Mouse (Mus musculus) stomach, postnatal 0 days (tissue): ENCODE data around the gene Hist2h2bb. TPM values are rescaled to one million over a fixed set of nuclear protein-coding genes. Genes with fewer than 3 reads are reported as not detected.
A peak's percentile ranks its signal among the peaks of the same experiment; 100 is the strongest.

ENCODE experiments used
- ATAC-seq: fragments of 200-750 bp; cut with Nextera tagmentation; 2 replicates; pipeline ENCODE4 v1.8.0; 2017; ENCODE audit not compliant: low FRiP score, low TSS enrichment
- DNase-seq: peaks from one replicate; pipeline ENCODE4 v3.0.0-alpha.2; 2016; ENCODE audit warnings: low spot score
- H3K27ac ChIP-seq: fragments of 300-500 bp; sonication (generic); replicated peaks from 2 replicates; pipeline ENCODE4 v1.5.1; 2014; ENCODE audit warnings: mild to moderate bottlenecking, control low read depth
- H3K27me3 ChIP-seq: fragments of 300-500 bp; sonication (generic); 2 replicates; pipeline ENCODE4 v1.6.1; 2014; ENCODE audit warnings: low read length; ENCODE audit not compliant: control insufficient read depth, insufficient read depth
- H3K36me3 ChIP-seq: fragments of 300-500 bp; sonication (generic); 2 replicates; pipeline ENCODE4 v1.6.1; 2014; ENCODE audit warnings: low read length, mixed read lengths; ENCODE audit not compliant: control insufficient read depth, insufficient read depth
- H3K4me1 ChIP-seq: fragments of 300-500 bp; sonication (generic); replicated peaks from 2 replicates; pipeline ENCODE4 v1.6.1; 2014; ENCODE audit warnings: antibody characterized with exemption; ENCODE audit not compliant: control insufficient read depth, insufficient read depth
- H3K4me2 ChIP-seq: fragments of 300-500 bp; sonication (generic); replicated peaks from 2 replicates; pipeline ENCODE4 v1.6.1; 2014; ENCODE audit warnings: low read depth, mild to moderate bottlenecking, control low read depth, moderate library complexity
- H3K4me3 ChIP-seq: fragments of 300-500 bp; sonication (generic); 2 replicates; pipeline ENCODE4 v1.5.1; 2014; ENCODE audit warnings: low read depth, low read length, control low read depth
- H3K9ac ChIP-seq: fragments of 300-500 bp; sonication (generic); 2 replicates; pipeline ENCODE4 v1.6.1; 2014; ENCODE audit warnings: mild to moderate bottlenecking, low read length, control low read depth, mixed read lengths
- H3K9me3 ChIP-seq: fragments of 300-500 bp; sonication (generic); 2 replicates; pipeline ENCODE4 v1.6.1; 2016; ENCODE audit warnings: low read length; ENCODE audit not compliant: control insufficient read depth
- CTCF ChIP-seq: IDR thresholded peaks from 2 replicates; pipeline ENCODE4 v1.5.1; 2016; ENCODE audit warnings: antibody characterized with exemption, low read depth, mild to moderate bottlenecking, moderate library complexity
- EP300 ChIP-seq: optimal IDR thresholded peaks from 2 replicates; pipeline ENCODE3; 2016; ENCODE audit warnings: antibody characterized with exemption
- WGBS: fragments of 180-500 bp; shearing (Covaris S2); extraction: QIAGEN DNeasy Blood & Tissue Kit; methylation state at CpG from one replicate; pipeline ENCODE4 v1.1.7; 2014; 5-methylcytosine and 5-hydroxymethylcytosine counted together
- polyA plus RNA-seq: library from polyadenylated mRNA; unstranded; fragments of >200 nt; fragmentation: Nextera tagmentation; extraction: Ambion mirVana; gene quantifications from 2 replicates; pipeline ENCODE4 v1.2.1, GENCODE M21; 2015

Hist2h2bb gene
- polyA plus RNA-seq, 1 experiment from 2014 or later, result 5.5 TPM

- Histone ChIP-seq H3K27me3 (no peaks in the 10 kb centered on the region), H3K27ac (peak within 1 kb of the TSS; percentile 98), H3K4me3 (peak within 1 kb of the TSS; percentile 65), H3K36me3 (no peaks in the 10 kb centered on the region), H3K4me1 (0 out of 2 replicates have a peak, but pooled peaks cover 2% of the 10 kb centered on the region), H3K9me3 (no peaks in the 10 kb centered on the region), H3K9ac (peak within 1 kb of the TSS; percentile 83), H3K4me2 (peak within 1 kb of the TSS; percentile 65)
- under 1% methylated on average over 40 of the region's 40 CpGs for WGBS
- peak; percentile 88 for ATAC-seq
- TF ChIP-seq EP300, result peak; percentile 97
- TF ChIP-seq CTCF, result peak; percentile 73
- DNase-seq, result peak; percentile 94
Measured at GRCm38 (mm10) chr3:96262979-96263550, 6.5 kb upstream of the Hist2h2bb start, which contains the start of gene Hist2h4. TSS of gene Hist2h4 (minus strand) at chr3:96263311.

GRCm38 (mm10) chr3:96263558-96264403, 5.8 kb upstream of the Hist2h2bb start:
- peak overlapping the region; percentile 65 for H3K4me2 ChIP-seq
- peak overlapping the region; percentile 73 for H3K9ac ChIP-seq
- no peaks in the 10 kb centered on the region for H3K27me3 ChIP-seq
- 3% methylated on average over 27 of the region's 27 CpGs for WGBS
- peak; percentile 83 for TF ChIP-seq EP300
- TF ChIP-seq CTCF, result no peak
- no peaks in the 10 kb centered on the region for H3K9me3 ChIP-seq
- peak overlapping the region; percentile 98 for H3K27ac ChIP-seq
- 0 out of 2 replicates have a peak, but pooled peaks cover 2% of the 10 kb centered on the region for H3K4me1 ChIP-seq
- peak overlapping the region; percentile 65 for H3K4me3 ChIP-seq
- DNase-seq (peak; percentile 66), ATAC-seq (peak; percentile 42)
- no peaks in the 10 kb centered on the region for H3K36me3 ChIP-seq

- Histone ChIP-seq H3K36me3 (no peaks in the 10 kb centered on the region), H3K27me3 (no peaks in the 10 kb centered on the region), H3K9me3 (no peaks in the 10 kb centered on the region), H3K27ac (peak overlapping the region; percentile 98), H3K4me1 (0 out of 2 replicates have a peak, but pooled peaks cover 2% of the 10 kb centered on the region), H3K4me2 (peak overlapping the region; percentile 65), H3K9ac (peak overlapping the region; percentile 73), H3K4me3 (peak overlapping the region; percentile 65; the same call in 1 of the 2 replicates)
- ATAC-seq (no peak), DNase-seq (no peak)
- WGBS, result 68% methylated on average over 7 of the region's 7 CpGs
- TF ChIP-seq EP300 (no peak), CTCF (no peak)
Measured at GRCm38 (mm10) chr3:96264404-96264949, 5.1 kb upstream of the Hist2h2bb start.

GRCm38 (mm10) chr3:96266132-96266710, 3.3 kb upstream of the Hist2h2bb start:
- Histone ChIP-seq H3K9me3 (no peaks in the 10 kb centered on the region), H3K4me2 (no peak overlapping the region), H3K36me3 (no peaks in the 10 kb centered on the region), H3K4me3 (no peak overlapping the region), H3K27ac (no peak overlapping the region), H3K27me3 (no peaks in the 10 kb centered on the region), H3K4me1 (0 out of 2 replicates have a peak, but pooled peaks cover 2% of the 10 kb centered on the region), H3K9ac (no peak overlapping the region)
- WGBS, result 84% methylated on average over 8 of the region's 8 CpGs
- ATAC-seq (no peak), DNase-seq (no peak)
- no peak for TF ChIP-seq CTCF
- TF ChIP-seq EP300, result no peak

- Histone ChIP-seq H3K4me2 (no peak overlapping the region; the same call in 1 of the 2 replicates), H3K4me3 (no peak overlapping the region), H3K4me1 (no peaks in the 10 kb centered on the region), H3K9ac (no peak overlapping the region), H3K36me3 (no peaks in the 10 kb centered on the region), H3K27me3 (no peaks in the 10 kb centered on the region), H3K9me3 (no peaks in the 10 kb centered on the region), H3K27ac (peak overlapping the region; percentile 83; the same call in 1 of the 2 replicates)
- no peak for ATAC-seq
- WGBS, result 61% methylated on average over 4 of the region's 4 CpGs
- TF ChIP-seq EP300, result no peak
- TF ChIP-seq CTCF, result no peak
- no peak for DNase-seq
Measured at GRCm38 (mm10) chr3:96267541-96267940, 2.0 kb upstream of the Hist2h2bb start.
